Mouse (Mus musculus): ENCODE results near the gene Prune1. TPM values are rescaled to one million over a fixed set of nuclear protein-coding genes. Genes with fewer than 3 reads are reported as not detected.

Prune1 gene
- total and polyA plus RNA-seq, 2 experiments from 2014 or later, result 59.0 to 60.4 TPM

- Histone ChIP-seq H3K27ac (ENCODE audit: low read depth, low read length) (no peak overlapping the region), H3K9ac (no peak overlapping the region), H3K36me3 (ENCODE audit: insufficient read depth) (peaks cover 50% of the 10 kb centered on the region), H3K9me3 (ENCODE audit: low read length) (no peaks in the 10 kb centered on the region), H3K27me3 (ENCODE audit: insufficient read depth, low read length) (no peaks in the 10 kb centered on the region), H3K4me1 (ENCODE audit: insufficient read depth) (no peaks in the 10 kb centered on the region), H3K4me3 (ENCODE audit: low read depth, low read length) (no peak overlapping the region), H3K4me2 (ENCODE audit: low read depth) (no peak overlapping the region)
- TF ChIP-seq CTCF (IDR thresholded peaks at IDR 0.05; ENCODE audit: low read depth), result no peak
- no peak for ATAC-seq
- 92% methylated on average over 2 of the region's 2 CpGs for WGBS
- no peak for DNase-seq
Measured at GRCm38 (mm10) chr3:95292899-95293298, 11.0 kb upstream of the Prune1 start.

DNA sequence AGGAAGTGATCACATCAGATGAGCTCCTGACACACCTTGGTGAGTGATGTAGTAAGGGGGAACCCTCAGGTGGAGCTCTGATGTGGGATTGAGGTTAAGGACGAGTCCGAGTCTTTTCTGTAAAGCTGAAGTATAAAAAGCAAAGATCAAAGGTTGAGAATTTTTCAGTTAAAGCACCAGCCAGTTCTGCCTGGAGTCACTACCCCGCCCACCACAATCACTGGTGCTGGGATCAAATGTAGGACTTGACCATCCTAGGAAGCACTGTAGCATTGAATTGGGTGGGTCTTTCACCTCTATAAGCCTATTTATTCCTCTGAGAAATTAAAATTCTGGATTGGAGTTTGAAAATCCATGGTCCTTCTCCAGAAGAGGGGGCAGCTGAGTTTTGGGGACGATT is 9.2 kb upstream of the Prune1 start:
- WGBS, result 86% methylated on average over 4 of the region's 4 CpGs

GRCm38 (mm10) chr3:95290156-95290555 is 8.3 kb upstream of the Prune1 start:
- Histone ChIP-seq H3K36me3 (ENCODE audit: insufficient read depth) (peaks cover 43% of the 10 kb centered on the region), H3K9me3 (ENCODE audit: low read length) (no peaks in the 10 kb centered on the region), H3K9ac (no peak overlapping the region), H3K4me3 (ENCODE audit: low read depth, low read length) (no peak overlapping the region), H3K4me1 (ENCODE audit: insufficient read depth) (no peaks in the 10 kb centered on the region), H3K27me3 (ENCODE audit: insufficient read depth, low read length) (no peaks in the 10 kb centered on the region), H3K4me2 (ENCODE audit: low read depth) (no peak overlapping the region), H3K27ac (ENCODE audit: low read depth, low read length) (no peak overlapping the region)
- ATAC-seq, result no peak
- no peak for DNase-seq
- no peak for TF ChIP-seq CTCF (IDR thresholded peaks at IDR 0.05; ENCODE audit: low read depth)
- WGBS, result 76% methylated on average over 6 of the region's 6 CpGs

More for the DNA sequence above, 9.2 kb upstream of the Prune1 start:
- Histone ChIP-seq H3K27me3 (ENCODE audit: insufficient read depth, low read length) (no peaks in the 10 kb centered on the region), H3K9ac (no peak overlapping the region), H3K9me3 (ENCODE audit: low read length) (no peaks in the 10 kb centered on the region), H3K4me1 (ENCODE audit: insufficient read depth) (no peaks in the 10 kb centered on the region), H3K27ac (ENCODE audit: low read depth, low read length) (no peak overlapping the region), H3K36me3 (ENCODE audit: insufficient read depth) (peaks cover 49% of the 10 kb centered on the region), H3K4me3 (ENCODE audit: low read depth, low read length) (no peak overlapping the region), H3K4me2 (ENCODE audit: low read depth) (no peak overlapping the region)
- ATAC-seq, result no peak
- no peak for DNase-seq
- no peak for TF ChIP-seq CTCF (IDR thresholded peaks at IDR 0.05; ENCODE audit: low read depth)

GRCm38 (mm10) chr3:95289419-95289818 is 7.5 kb upstream of the Prune1 start:
- no peak overlapping the region for H3K9ac ChIP-seq
- no peaks in the 10 kb centered on the region for H3K27me3 ChIP-seq (ENCODE audit: insufficient read depth, low read length)
- DNase-seq (no peak), ATAC-seq (no peak)
- no peak overlapping the region for H3K4me3 ChIP-seq (ENCODE audit: low read depth, low read length)
- WGBS, result 89% methylated on average over 4 of the region's 4 CpGs
- no peaks in the 10 kb centered on the region for H3K9me3 ChIP-seq (ENCODE audit: low read length)
- H3K4me2 ChIP-seq (ENCODE audit: low read depth), result no peak overlapping the region
- H3K27ac ChIP-seq (ENCODE audit: low read depth, low read length), result no peak overlapping the region
- TF ChIP-seq CTCF (IDR thresholded peaks at IDR 0.05; ENCODE audit: low read depth), result no peak
- H3K36me3 ChIP-seq (ENCODE audit: insufficient read depth), result peaks cover 37% of the 10 kb centered on the region
- peaks cover 2% of the 10 kb centered on the region; the same call in 1 of the 2 replicates for H3K4me1 ChIP-seq (ENCODE audit: insufficient read depth)

DNA sequence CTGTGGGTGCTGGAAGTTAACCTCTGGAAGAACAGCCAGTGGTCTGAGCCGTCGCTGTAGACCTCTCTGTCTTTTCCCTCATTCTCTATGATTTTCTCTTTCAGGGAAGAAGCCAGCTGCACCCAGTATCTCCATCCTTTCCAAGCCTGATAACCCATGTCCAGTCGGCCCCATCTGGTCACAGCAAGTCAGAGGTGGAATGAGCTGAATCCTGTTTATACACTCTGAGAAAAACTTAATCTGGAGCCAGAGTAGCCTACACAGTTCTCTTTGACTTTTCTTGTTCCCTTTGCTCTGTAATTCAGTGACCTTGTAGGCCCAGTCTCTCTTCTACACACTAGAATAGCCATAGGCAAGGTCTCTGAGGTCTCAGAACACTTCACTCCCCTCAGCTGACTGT is 5.7 kb upstream of the Prune1 start:
- DNase-seq, result no peak
- Histone ChIP-seq H3K9ac (no peak overlapping the region), H3K4me1 (ENCODE audit: insufficient read depth) (peaks cover 11% of the 10 kb centered on the region), H3K27ac (ENCODE audit: low read depth, low read length) (no peak overlapping the region), H3K27me3 (ENCODE audit: insufficient read depth, low read length) (no peaks in the 10 kb centered on the region), H3K9me3 (ENCODE audit: low read length) (no peaks in the 10 kb centered on the region), H3K4me3 (ENCODE audit: low read depth, low read length) (no peak overlapping the region), H3K36me3 (ENCODE audit: insufficient read depth) (peaks cover 20% of the 10 kb centered on the region), H3K4me2 (ENCODE audit: low read depth) (no peak overlapping the region)
- no peak for ATAC-seq
- WGBS, result 100% methylated on average over 3 of the region's 3 CpGs
- TF ChIP-seq CTCF (IDR thresholded peaks at IDR 0.05; ENCODE audit: low read depth), result no peak

DNA sequence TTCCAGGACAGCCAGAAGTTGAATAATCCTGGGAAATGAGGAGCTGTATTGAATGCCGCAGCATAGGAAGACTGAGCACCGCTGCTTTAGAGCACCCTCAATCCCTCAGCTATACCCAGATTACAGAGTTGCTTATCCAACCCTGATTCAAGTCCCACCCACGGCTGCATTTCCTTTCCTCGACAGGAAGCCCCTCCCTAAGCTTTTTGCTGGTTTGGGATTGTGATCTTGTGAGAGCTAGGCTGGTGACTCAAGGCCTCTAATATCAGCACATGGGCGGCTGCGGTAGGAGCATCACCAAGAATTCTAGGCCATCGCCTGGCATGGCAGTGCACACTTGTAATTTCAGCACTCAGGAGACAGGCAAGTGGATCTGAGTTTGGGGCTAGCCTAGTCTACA is 4.6 kb upstream of the Prune1 start:
- H3K4me2 ChIP-seq (ENCODE audit: low read depth), result no peak overlapping the region
- no peak for TF ChIP-seq CTCF (IDR thresholded peaks at IDR 0.05; ENCODE audit: low read depth)
- H3K4me3 ChIP-seq (ENCODE audit: low read depth, low read length), result no peak overlapping the region
- 87% methylated on average over 7 of the region's 7 CpGs for WGBS
- peaks cover 11% of the 10 kb centered on the region for H3K4me1 ChIP-seq (ENCODE audit: insufficient read depth)
- DNase-seq (no peak), ATAC-seq (no peak)
- H3K27me3 ChIP-seq (ENCODE audit: insufficient read depth, low read length), result no peaks in the 10 kb centered on the region
- H3K9me3 ChIP-seq (ENCODE audit: low read length), result no peaks in the 10 kb centered on the region
- H3K27ac ChIP-seq (ENCODE audit: low read depth, low read length), result no peak overlapping the region
- H3K36me3 ChIP-seq (ENCODE audit: insufficient read depth), result peaks cover 15% of the 10 kb centered on the region; the same call in 1 of the 2 replicates
- H3K9ac ChIP-seq, result no peak overlapping the region

- WGBS, result 64% methylated on average over 5 of the region's 5 CpGs
- Histone ChIP-seq H3K9me3 (ENCODE audit: low read length) (no peaks in the 10 kb centered on the region), H3K4me1 (ENCODE audit: insufficient read depth) (peaks cover 11% of the 10 kb centered on the region), H3K36me3 (ENCODE audit: insufficient read depth) (peaks cover 15% of the 10 kb centered on the region; the same call in 1 of the 2 replicates), H3K4me2 (ENCODE audit: low read depth) (no peak overlapping the region), H3K4me3 (ENCODE audit: low read depth, low read length) (no peak overlapping the region), H3K27ac (ENCODE audit: low read depth, low read length) (no peak overlapping the region), H3K27me3 (ENCODE audit: insufficient read depth, low read length) (no peaks in the 10 kb centered on the region), H3K9ac (no peak overlapping the region)
- ATAC-seq, result no peak
- TF ChIP-seq CTCF (IDR thresholded peaks at IDR 0.05; ENCODE audit: low read depth), result no peak
- DNase-seq, result no peak
Measured at GRCm38 (mm10) chr3:95286011-95286410, 4.1 kb upstream of the Prune1 start.

All from forebrain, postnatal 0 days (tissue).